Mouse (Mus musculus) ovary, adult 2 months (tissue): ENCODE measurements around the gene Susd5. TPM values are rescaled to one million over a fixed set of nuclear protein-coding genes. Genes with fewer than 3 reads are reported as not detected.

Experiments used
- polyA plus RNA-seq: library from polyadenylated mRNA; depleted of rRNA; stranded (reverse); fragments of >200 nt; gene quantifications from 2 replicates; pipeline ENCODE4 v1.2.3, GENCODE M21; 2012; rRNA removed

Gene Susd5
- 0.33 and 0.43 TPM in 2 replicates for polyA plus RNA-seq

GRCm38 (mm10) chr9:114057090-114057796 is at the start of gene Susd5:
TSS of gene Susd5 (plus strand) at chr9:114057140.

DNA sequence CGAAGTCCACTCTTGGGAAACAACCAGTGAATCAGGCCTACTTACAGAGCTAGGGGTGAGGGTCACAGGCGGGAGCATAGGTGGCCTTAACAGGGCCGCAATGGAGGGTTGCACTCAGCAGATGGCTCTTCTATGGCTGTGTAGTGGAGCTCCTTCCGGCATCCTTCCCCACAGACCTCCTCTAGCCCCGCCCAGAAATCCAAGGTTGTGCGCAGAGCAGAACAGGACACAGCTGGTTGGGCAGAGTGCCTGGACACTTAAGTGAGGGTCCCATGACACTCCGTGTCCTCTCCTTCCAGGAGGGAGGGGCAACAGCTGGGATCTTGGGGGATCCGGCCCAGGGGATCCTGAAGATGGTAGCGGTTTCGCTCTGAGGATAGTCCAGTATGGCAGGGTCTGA is 10.9 kb upstream of the Susd5 start, which contains the start of gene Fbxl2:
Gene Fbxl2 (minus strand): TSS at position 164 of the 400 bp plus-strand sequence.

Other genes with a start within 250 kb of the Susd5 start
- gene Ubp1, start 126.2 kb upstream of the Susd5 start, polyA plus RNA-seq: 51.9 and 53.3 TPM in 2 replicates
- gene Fbxl2, start 10.9 kb upstream of the Susd5 start, polyA plus RNA-seq: 7.2 and 8.5 TPM in 2 replicates